Mouse (Mus musculus) embryonic fibroblast, embryonic 13.5 days (primary cell): Measurements from ENCODE around the gene Palmd. TPM values are rescaled to one million over a fixed set of nuclear protein-coding genes. Genes with fewer than 3 reads are reported as not detected.

Source experiments
- H3K27ac ChIP-seq: 2 replicates; pipeline ENCODE4 v1.5.1; 2012; ENCODE audit warnings: low read length, control low read depth, inconsistent platforms; ENCODE audit not compliant: insufficient read depth
- H3K4me1 ChIP-seq: 2 replicates; pipeline ENCODE4 v1.6.1; 2011; ENCODE audit warnings: low read length; ENCODE audit not compliant: control insufficient read depth, insufficient read depth
- H3K4me3 ChIP-seq: 2 replicates; pipeline ENCODE4 v1.5.1; 2011; ENCODE audit warnings: mild to moderate bottlenecking, control low read depth, low read length; ENCODE audit not compliant: insufficient read depth
- CTCF ChIP-seq: IDR thresholded peaks from 2 replicates; pipeline ENCODE4 v1.5.1; 2011; ENCODE audit warnings: mild to moderate bottlenecking, control low read depth, low read length, moderate library complexity, borderline replicate concordance; ENCODE audit not compliant: insufficient read depth
- POLR2A ChIP-seq: IDR thresholded peaks from 2 replicates; pipeline ENCODE4 v1.6.1; 2011; ENCODE audit warnings: low read depth, mild to moderate bottlenecking, control low read depth, low read length, moderate library complexity
- polyA plus RNA-seq: library from polyadenylated mRNA; stranded (reverse); fragments of >200 nt; gene quantifications from 2 replicates; pipeline ENCODE4 v1.2.4, GENCODE M21; 2011; ENCODE audit warnings: low read depth; ENCODE audit not compliant: missing spikeins, insufficient read length

The Palmd gene
- 5.2 and 6.6 TPM in 2 replicates for polyA plus RNA-seq

GRCm38 (mm10) chr3:116968540-116968997 lies at the start of gene Palmd:
Gene Palmd, minus strand, starts transcription at chr3:116968987.
- H3K27ac ChIP-seq: no peak within 1 kb of the TSS
- 0 out of 2 replicates have a peak within 1 kb of the TSS, but pooled peaks have one; percentile 15 for H3K4me3 ChIP-seq
- H3K4me1 ChIP-seq: peaks cover 4% of the 10 kb centered on the region
- TF ChIP-seq POLR2A: no peak
- TF ChIP-seq CTCF: no peak

DNA sequence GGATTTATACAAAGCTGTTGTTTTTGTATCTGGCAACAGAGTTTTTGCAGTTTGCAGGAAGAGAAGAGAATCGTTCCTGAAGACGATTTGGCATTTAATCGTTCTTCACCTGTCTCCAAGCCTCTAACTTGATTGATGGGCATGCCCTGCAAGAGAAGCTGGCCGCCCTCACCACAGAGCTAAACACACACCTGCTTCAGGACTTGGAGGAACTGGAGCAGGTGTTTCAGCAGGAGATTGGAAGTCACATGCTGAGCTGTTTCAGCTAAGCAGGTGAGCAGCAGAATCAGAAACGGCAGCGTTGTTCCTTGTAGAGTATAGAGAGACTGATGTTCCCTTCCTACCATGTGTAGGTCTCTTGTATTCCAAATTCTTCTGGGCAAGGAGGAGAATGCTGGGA lies 41.4 kb upstream of the Palmd start:
- H3K4me1 ChIP-seq: no peaks in the 10 kb centered on the region; the same call in 1 of the 2 replicates
- no peak overlapping the region for H3K27ac ChIP-seq
- TF ChIP-seq POLR2A (no peak), CTCF (no peak)
- H3K4me3 ChIP-seq: no peak overlapping the region

- Histone ChIP-seq H3K27ac (no peak overlapping the region), H3K4me3 (no peak overlapping the region), H3K4me1 (no peaks in the 10 kb centered on the region; the same call in 1 of the 2 replicates)
- no peak for TF ChIP-seq CTCF
- TF ChIP-seq POLR2A: no peak
Observed at GRCm38 (mm10) chr3:117007340-117007739, 38.6 kb upstream of the Palmd start.

DNA sequence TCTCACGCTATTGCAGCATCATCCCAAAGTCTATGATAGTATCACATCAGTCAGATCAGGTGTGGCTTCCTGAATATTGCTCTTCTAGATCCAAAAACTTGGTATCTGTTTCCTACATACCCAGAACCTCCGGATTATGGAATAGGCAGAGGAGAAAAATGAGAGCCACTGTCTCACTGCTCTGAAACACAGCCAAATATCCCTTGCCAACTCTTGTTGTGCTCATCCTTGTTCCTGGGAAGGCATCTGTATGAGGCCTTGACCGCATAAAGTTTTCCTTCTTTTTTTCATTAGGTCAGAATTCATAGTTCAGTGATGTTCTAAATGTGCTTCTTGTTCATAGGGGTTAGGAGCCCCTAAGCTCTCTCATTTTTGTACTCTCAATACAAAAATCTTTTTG lies 37.8 kb upstream of the Palmd start:
- Histone ChIP-seq H3K4me1 (no peaks in the 10 kb centered on the region; the same call in 1 of the 2 replicates), H3K27ac (no peak overlapping the region), H3K4me3 (no peak overlapping the region)
- TF ChIP-seq POLR2A: no peak
- no peak for TF ChIP-seq CTCF

DNA sequence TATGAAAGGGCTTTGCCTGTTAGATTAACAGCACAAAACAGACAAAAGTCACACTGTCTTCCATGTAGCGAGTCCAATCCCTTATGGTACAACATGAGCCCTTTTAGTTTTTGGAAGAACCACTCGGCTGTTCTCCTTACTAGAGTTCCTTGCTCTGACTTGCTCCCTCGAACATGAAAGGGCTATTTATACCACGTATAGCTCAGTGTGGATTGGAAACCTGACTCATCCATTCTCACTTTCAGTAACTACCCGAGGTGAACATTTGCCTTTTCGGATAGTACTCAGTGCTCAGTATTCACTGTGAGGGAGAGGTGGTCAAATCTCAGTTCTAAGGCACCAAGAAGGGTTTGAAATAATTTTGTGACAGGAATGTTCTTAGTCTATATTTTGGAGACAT lies 34.6 kb upstream of the Palmd start:
- H3K4me1 ChIP-seq: no peaks in the 10 kb centered on the region; the same call in 1 of the 2 replicates
- H3K4me3 ChIP-seq: no peak overlapping the region
- TF ChIP-seq CTCF (no peak), POLR2A (no peak)

GRCm38 (mm10) chr3:117001686-117002485 lies 33.1 kb upstream of the Palmd start:
- Histone ChIP-seq H3K4me3 (no peak overlapping the region), H3K4me1 (no peaks in the 10 kb centered on the region; the same call in 1 of the 2 replicates), H3K27ac (no peak overlapping the region)
- TF ChIP-seq POLR2A (no peak), CTCF (no peak)

More for the DNA sequence above, 34.6 kb upstream of the Palmd start:
- no peak overlapping the region for H3K27ac ChIP-seq

- TF ChIP-seq POLR2A (no peak), CTCF (no peak)
- Histone ChIP-seq H3K27ac (no peak overlapping the region), H3K4me1 (no peaks in the 10 kb centered on the region), H3K4me3 (no peak overlapping the region)
Observed at GRCm38 (mm10) chr3:116993011-116993410, 24.2 kb upstream of the Palmd start.

DNA sequence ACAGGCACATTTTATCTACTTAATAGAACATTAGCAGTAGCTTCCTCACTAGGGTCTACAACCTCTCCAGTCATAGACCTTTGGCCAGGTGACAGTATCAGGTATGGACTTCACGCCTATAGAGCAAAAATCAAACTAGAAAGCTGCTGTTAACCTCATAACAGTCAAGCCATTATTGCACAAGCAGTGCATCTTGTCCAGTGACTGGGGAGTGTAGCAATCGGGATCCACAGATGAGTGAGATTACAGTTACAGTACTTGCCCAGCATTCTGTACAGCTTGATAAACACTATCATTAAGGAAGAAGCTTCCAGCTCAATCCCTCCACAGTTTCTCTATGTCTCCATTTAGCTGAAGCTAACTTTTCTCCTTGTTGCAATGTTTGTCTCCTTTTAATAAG lies 22.4 kb upstream of the Palmd start:
- Histone ChIP-seq H3K4me1 (no peaks in the 10 kb centered on the region), H3K4me3 (no peak overlapping the region), H3K27ac (no peak overlapping the region)
- TF ChIP-seq POLR2A: no peak

- Histone ChIP-seq H3K4me3 (no peak overlapping the region), H3K27ac (no peak overlapping the region), H3K4me1 (no peaks in the 10 kb centered on the region)
- TF ChIP-seq POLR2A (no peak), CTCF (no peak)
Observed at GRCm38 (mm10) chr3:116988221-116988620, 19.4 kb upstream of the Palmd start.

- TF ChIP-seq POLR2A (no peak), CTCF (no peak)
- no peaks in the 10 kb centered on the region for H3K4me1 ChIP-seq
- H3K27ac ChIP-seq: no peak overlapping the region
- H3K4me3 ChIP-seq: no peak overlapping the region
Observed at GRCm38 (mm10) chr3:116986451-116986850, 17.7 kb upstream of the Palmd start.
